Mouse (Mus musculus) NIH3T3 (cell line): ENCODE measurements at regions not wholly inside any gene's neighbourhood (a gene's known extent, or its start where the extent isn't known, plus 50 kb on each side); places are given as distances from the start of the nearest gene placed in this dataset.
"Not testable (repeated sequence)": the region's sequence is repeated elsewhere in the genome, so short reads cannot be mapped to it uniquely, and the experiment has no call there.

Source experiments
- DNase-seq: peaks from one replicate; pipeline ENCODE4 v3.0.0-alpha.2; 2012; ENCODE audit warnings: low read depth

GRCm38 (mm10) chr8:20436956-20437355 lies 73.9 kb upstream of the Gm15319 start:
- DNase-seq, result peak; percentile 3

DNA sequence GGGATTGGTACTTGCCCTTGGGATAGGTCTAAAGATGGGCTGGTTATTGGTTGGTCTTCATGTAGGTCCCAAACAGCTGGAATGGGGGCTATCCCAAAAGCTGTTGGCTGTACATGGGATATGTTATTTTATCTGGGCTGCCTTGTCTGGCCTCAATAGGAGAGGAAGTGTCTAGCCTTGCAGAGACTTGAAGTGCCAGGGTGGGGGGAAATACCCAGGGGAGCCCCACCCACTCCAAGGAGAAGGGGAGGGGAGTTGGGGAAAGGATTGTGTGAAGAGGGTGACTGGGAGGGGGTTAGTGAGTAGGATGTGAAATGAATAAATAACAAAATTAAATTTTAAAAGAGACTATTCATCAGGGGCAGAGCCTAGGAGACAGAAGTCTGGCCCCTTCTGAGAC lies 70.2 kb upstream of the Gm15319 start:
- not testable (repeated sequence) for DNase-seq

- DNase-seq, result not testable (repeated sequence)
Observed at GRCm38 (mm10) chr8:20429469-20429868, 66.5 kb upstream of the Gm15319 start.

- peak; percentile 34 for DNase-seq
Observed at GRCm38 (mm10) chr8:20424903-20425222, 61.9 kb upstream of the Gm15319 start.

DNA sequence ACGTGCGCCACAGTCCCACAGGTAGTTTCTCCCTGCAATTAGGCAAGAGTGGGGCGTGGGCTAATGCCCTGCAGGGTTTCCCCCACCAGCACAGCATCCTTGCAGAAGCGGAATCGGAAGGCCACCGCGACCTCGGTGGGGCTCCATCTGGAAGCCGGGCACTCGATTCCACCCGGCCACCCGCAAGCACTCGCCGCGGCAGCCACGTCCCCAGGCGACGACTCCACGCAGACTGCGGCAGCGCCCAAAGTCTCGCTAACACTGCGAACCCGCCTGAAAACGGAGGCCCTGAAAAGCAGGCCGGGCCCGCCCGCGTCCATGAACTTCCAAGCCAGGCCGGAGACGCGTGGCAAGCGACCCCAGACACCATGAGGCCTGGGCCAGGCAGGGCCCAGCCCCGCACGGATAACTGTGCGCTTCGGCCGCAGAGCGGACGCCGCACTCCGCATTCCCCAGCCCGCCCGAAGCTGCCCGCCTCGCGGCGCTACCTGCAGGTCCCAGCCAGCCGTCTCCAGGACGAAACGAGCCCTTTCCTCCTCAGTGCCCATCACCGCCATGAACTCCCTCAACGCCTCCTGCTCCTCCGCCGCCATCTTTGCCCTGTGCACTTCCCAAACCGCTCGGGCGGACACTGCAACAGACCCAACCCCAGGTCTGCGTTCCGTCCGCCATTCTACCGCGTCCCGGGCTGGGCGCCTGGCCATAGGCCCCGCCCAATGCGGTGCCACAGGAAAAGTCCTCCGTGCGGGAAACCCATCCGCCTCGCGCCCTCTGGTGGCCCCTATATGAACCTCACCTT lies 61.3 kb upstream of the Gm15319 start:
- DNase-seq, result peak; percentile 100

DNA sequence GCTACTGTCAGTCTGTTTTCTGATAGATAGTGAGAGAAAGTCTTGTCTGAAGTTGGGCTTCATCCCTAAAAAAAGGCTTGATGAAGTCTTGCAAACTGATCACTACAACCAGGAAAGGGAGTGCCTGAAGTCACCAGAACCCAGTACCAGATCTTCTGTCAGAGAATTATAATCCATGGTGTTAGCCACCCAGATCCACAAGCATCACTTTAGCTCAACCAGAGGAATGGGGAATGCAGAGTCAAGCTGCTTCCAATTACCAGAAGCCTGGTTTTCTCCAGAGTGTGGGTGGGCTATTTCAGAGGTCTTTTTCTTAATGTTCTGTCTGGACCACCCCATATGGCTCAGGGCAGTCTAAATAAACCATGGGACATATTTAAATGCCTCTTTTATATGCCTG lies 57.8 kb upstream of the Gm15319 start:
- DNase-seq, result not testable (repeated sequence)
